Mouse (Mus musculus) neutrophil, adult 59 days (primary cell): ENCODE data around the gene Hmces. TPM values are rescaled to one million over a fixed set of nuclear protein-coding genes. Genes with fewer than 3 reads are reported as not detected.

Source experiments
- total RNA-seq, 2 experiments: library from RNA; stranded (reverse); gene quantifications; 1 replicate in 1 of 2; 2 replicates in 1 of 2; pipeline ENCODE4 v1.2.4; 2023

Hmces gene
- total RNA-seq = 10 to 100 TPM; 12.6 to 13.9 TPM

DNA sequence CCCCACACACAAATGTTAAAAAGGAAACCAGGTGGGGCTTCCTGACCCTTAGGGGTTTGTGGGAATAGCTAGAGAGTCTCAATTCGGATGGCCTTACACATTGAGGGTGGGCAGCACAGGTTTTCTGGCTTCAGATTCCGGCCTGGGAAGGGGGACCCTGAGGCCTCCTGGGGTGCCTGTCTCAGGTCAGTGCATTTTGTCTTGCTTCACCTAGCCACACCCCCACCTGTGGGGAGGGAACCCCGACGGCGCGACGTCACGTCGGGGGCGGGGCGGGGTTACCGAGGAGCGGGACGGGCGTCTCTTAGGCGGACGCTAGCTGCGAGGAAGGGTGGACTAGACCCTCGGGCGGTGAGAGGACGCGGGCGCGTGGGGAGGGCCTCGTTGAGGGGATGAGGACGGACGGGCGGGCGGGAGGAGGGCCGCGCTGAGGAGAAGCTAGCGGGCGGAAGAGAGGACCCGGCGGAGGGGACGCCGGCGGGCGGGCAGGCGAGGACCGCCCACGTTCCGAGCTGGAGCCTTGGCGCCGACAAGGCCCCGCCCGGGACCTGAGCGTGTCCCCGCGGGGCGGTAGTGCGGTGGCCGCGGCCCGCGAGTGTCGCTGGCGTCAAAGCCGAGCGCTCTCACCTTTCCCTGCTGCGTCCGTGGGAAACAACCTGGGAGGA is at the start of gene Hmces:
Gene Hmces, plus strand, starts transcription at position 275 of the 665 bp plus-strand sequence.

DNA sequence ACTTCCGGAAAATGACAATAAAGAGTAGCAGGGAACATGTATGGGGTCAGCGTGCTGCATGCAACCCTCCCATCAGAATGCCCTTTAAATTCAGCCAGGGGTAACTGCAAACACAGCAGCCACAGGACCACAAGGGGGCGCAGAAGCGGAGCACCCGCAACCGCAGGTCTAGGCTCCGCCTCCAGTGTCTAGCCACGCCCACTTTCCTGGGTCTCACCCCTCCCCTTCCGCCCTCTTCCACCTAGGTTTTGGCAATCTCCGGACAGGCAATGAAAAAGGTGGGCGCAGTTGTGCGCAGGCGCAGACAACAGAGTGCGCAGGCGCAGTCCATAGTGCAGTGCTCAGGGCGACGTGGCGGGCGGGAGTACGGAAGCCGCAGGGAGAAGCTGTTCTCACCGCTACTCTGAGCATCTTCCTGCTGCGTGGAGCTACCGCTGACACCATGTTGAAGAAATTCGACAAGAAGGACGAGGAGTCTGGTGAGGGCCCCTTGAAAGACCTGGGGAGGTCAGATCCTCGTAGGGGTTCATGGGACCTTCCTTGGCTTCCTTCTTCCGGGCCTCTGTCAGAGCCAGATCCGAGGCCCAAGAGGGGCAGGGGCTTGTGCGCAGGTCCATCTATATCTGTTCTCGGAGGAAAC is 26.0 kb upstream of the Hmces start, which contains the start of gene Copg1:
Gene Copg1, plus strand, starts transcription at position 221 of the 640 bp plus-strand sequence.

DNA sequence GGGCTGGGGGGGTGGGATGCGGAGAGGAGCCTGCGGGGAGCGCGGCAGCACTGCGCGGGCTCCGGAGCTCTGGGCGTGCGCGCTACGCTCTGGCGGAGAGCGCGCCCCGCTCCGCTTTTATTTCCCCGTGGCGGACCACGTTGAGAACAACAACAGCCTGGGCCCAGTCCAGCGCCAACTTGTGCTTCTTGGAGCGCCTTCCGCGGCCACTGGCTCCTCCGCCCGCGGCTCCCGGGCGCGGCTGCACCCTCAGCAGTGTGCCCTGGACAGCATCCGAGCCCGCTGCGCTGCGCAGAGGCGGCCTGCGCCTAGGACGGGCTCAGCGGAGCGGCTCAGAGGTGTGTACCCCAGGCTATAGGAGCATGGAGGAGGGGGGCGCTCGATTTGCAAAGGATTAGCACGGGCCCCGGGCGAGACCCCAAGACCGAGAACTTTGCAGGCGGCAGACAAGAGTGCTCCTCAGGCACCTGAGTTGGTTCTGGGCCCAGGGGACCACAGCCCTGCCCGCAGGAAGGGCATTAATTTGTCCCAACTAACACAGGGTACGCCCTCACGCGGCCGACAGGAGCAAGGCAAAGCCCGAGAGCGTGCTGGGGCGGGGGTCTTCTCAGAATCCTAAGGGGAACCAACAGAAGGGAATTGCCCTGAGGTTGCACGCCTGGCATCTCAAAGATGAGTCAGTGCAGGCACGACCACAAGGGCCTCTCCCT is 68.0 kb downstream of the Hmces start, which contains the start of gene H1fx:
Gene H1fx, minus strand, starts transcription at position 91 of the 710 bp plus-strand sequence.

Other genes starting within 250 kb of the Hmces start
- gene Aplf, start 241.7 kb upstream of the Hmces start, total RNA-seq = 1 to 10 TPM; 4.2 to 4.6 TPM
- gene Efcc1, start 183.1 kb upstream of the Hmces start, total RNA-seq = not detected
- 1 to 10 TPM; 2.7 to 4.9 TPM for gene Gp9, start 135.9 kb upstream of the Hmces start, total RNA-seq
- gene Rab43, start 101.8 kb upstream of the Hmces start, total RNA-seq = 10 to 100 TPM; 63.6 to 67.9 TPM
- 1 to 10 TPM; 5.4 to 6.4 TPM for gene Gm45140, start 78.1 kb upstream of the Hmces start, total RNA-seq
- gene Isy1, start 75.1 kb upstream of the Hmces start, total RNA-seq = 10 to 100 TPM; 18.7 to 31.5 TPM
- 100 to 1,000 TPM; 124 to 144 TPM for gene Cnbp, start 62.8 kb upstream of the Hmces start, total RNA-seq
- 10 to 100 TPM; 57.9 to 58.7 TPM for gene Copg1, start 26.1 kb upstream of the Hmces start, total RNA-seq
- gene H1fx, start 67.7 kb downstream of the Hmces start, total RNA-seq = 1 to 10 TPM; 2.2 to 2.3 TPM
- 100 to 1,000 TPM; 322 to 363 TPM for gene Rab7, start 131.3 kb downstream of the Hmces start, total RNA-seq
- 100 to 1,000 TPM; 122 to 131 TPM for gene Rpn1, start 170.5 kb downstream of the Hmces start, total RNA-seq